Mouse (Mus musculus): Measurements from ENCODE around the gene Sprr2b.
"Not testable (repeated sequence)": the region's sequence is repeated elsewhere in the genome, so short reads cannot be mapped to it uniquely, and the experiment has no call there.

Gene Sprr2b

GRCm38 (mm10) chr3:92316320-92316719 lies at the start of gene Sprr2b:
Sprr2b (plus strand) TSS chr3:92316620.
- in situ Hi-C loops (cut with MboI, MseI): no loop called here

GRCm38 (mm10) chr3:92271414-92271985 lies 44.9 kb upstream of the Sprr2b start:
- in situ Hi-C loops (cut with MboI, MseI): loop anchor here (5.0 kb wide), 1 partner anchor 74 kb away; no protein-coding TSS in a partner anchor

GRCm38 (mm10) chr3:92273504-92273903 lies 42.9 kb upstream of the Sprr2b start:
- in situ Hi-C loops (cut with MboI, MseI): loop anchor here (5.0 kb wide), 1 partner anchor 76 kb away; no protein-coding TSS in a partner anchor

- in situ Hi-C loops (cut with MboI, MseI): loop anchor here (5.0 kb wide), 1 partner anchor 77 kb away; no protein-coding TSS in a partner anchor
Observed at GRCm38 (mm10) chr3:92274018-92274417, 42.4 kb upstream of the Sprr2b start.

GRCm38 (mm10) chr3:92279663-92280062 lies 36.8 kb upstream of the Sprr2b start:
- in situ Hi-C loops (cut with MboI, MseI): not testable (repeated sequence)

GRCm38 (mm10) chr3:92280963-92281606 lies 35.3 kb upstream of the Sprr2b start:
- in situ Hi-C loops (cut with MboI, MseI): not testable (repeated sequence)

- in situ Hi-C loops (cut with MboI, MseI): loop anchor here (5.0 kb wide), 1 partner anchor 33 kb away; no protein-coding TSS in a partner anchor
Observed at GRCm38 (mm10) chr3:92285101-92285500, 31.3 kb upstream of the Sprr2b start, which contains the start of gene Sprr2a3. Sprr2a3 (plus strand) TSS chr3:92285417.

GRCm38 (mm10) chr3:92288489-92288888 lies 27.9 kb upstream of the Sprr2b start:
- in situ Hi-C loops (cut with MboI, MseI): loop anchor here (5.0 kb wide), 1 partner anchor 36 kb away; no protein-coding TSS in a partner anchor

- in situ Hi-C loops (cut with MboI, MseI): no loop called here
Observed at GRCm38 (mm10) chr3:92307406-92307805, 9.0 kb upstream of the Sprr2b start.

- in situ Hi-C loops (cut with MboI, MseI): no loop called here
Observed at GRCm38 (mm10) chr3:92317384-92317783, 964 bp downstream of the Sprr2b start.

- in situ Hi-C loops (cut with MboI, MseI): no loop called here
Observed at GRCm38 (mm10) chr3:92336278-92336677, 19.9 kb downstream of the Sprr2b start.

- in situ Hi-C loops (cut with MboI, MseI): no loop called here
Observed at GRCm38 (mm10) chr3:92338840-92339239, 22.4 kb downstream of the Sprr2b start, which contains the start of gene Sprr2d. Sprr2d (plus strand) TSS chr3:92339140.

GRCm38 (mm10) chr3:92351843-92352242 lies 35.4 kb downstream of the Sprr2b start, which contains the start of gene Sprr2e:
Sprr2e (plus strand) TSS chr3:92352143.
- in situ Hi-C loops (cut with MboI, MseI): no loop called here

- in situ Hi-C loops (cut with MboI, MseI): no loop called here
Observed at GRCm38 (mm10) chr3:92361619-92362018, 45.2 kb downstream of the Sprr2b start.

- in situ Hi-C loops (cut with MboI, MseI): no loop called here
Observed at GRCm38 (mm10) chr3:92364887-92365286, 48.5 kb downstream of the Sprr2b start, which contains the start of gene Sprr2f. Sprr2f (plus strand) TSS chr3:92365187.

All from regulatory T cell (primary cell).